Mouse (Mus musculus) gastrocnemius, adult 18-20 months (tissue): Measurements from ENCODE around the gene AI661453. TPM values are rescaled to one million over a fixed set of nuclear protein-coding genes. Genes with fewer than 3 reads are reported as not detected.
A peak's percentile ranks its signal among the peaks of the same experiment; 100 is the strongest.
"Not testable (repeated sequence)": the region's sequence is repeated elsewhere in the genome, so short reads cannot be mapped to it uniquely, and the experiment has no call there.

ENCODE experiments used
- DNase-seq: peaks from one replicate; pipeline ENCODE4 v3.0.0; 2021; ENCODE audit warnings: low spot score
- total RNA-seq, 2 experiments: library from RNA; stranded (reverse); gene quantifications; 2 replicates each; pipeline ENCODE4 v1.2.3; 2021

Gene AI661453
- total RNA-seq, 2 experiments from 2014 or later, result 0.39 to 0.64 TPM

DNA sequence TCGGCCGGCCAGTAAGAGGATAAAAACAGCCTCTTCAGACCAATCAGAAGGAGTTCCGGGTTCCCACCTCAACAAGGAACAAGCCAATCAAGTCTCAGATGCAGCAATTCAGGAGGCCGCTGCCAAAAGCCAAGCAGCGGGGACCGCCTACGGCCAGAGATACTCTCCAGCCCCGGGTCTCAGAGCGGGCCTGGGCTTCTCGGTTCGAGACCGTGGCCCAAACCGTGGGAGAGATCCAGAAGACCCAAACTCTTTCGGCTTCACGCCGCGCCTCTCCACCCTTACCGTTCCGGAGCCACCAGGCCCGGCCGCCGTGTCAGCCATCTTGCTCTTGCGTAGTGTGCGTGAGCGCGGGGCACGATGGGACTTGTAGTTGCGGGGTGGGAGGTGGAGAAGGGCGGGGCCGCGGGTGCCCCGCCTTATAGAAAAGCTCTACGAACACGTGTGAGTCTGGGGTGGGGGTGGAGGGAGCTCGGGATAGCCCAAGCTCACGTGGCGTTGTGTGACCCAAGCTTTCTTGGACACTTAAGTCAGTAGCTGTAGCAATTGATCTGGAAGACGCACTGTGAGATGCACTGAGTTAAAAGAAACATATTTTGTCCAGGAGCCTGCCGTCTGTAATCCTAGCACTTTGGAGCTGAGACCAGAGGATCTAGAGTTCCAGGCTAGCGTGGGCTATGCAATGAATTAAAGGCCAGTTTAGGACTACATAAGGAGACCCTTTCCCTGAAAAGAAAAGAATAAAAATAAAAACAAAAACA is 65.7 kb downstream of the AI661453 start, which contains the start of gene Taf8:
Gene Taf8 (minus strand): TSS at position 347 of the 761 bp plus-strand sequence.
- DNase-seq, result peak; percentile 92

DNA sequence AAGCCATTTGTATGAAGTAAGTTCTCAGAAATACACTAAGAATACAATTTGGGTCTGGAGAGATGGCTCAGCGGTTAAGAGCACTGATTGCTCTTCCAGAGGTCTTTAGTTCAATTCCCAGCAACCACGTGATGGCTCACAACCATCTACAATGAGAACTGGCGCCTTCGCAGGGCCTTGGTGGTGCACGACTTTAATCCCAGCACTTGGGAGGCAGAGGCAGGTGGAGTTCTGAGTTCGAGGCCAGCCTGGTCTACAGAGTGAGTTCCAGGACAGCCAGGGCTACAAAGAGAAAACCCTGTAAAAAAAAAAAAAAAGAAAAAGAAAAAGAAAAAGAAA is 66.3 kb downstream of the AI661453 start:
- not testable (repeated sequence) for DNase-seq

DNA sequence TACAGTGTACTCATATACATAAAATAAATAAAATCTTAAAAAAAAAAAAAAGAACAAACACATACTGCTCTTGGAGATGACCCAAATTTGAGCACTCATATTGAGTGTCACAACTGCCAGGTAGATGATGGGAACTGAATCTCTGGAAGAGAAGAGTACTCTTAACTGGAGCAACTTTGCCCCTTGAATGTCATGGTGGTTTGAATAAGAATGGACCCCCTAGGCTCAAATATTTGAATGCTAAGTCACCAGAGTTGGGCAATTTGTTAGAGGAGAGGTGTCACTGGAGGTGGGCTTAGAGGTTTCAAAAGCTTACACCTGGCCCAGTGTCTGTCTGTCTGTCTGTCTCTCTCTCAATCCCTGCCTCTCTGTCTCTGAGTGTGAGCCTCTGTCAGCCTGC is 67.3 kb downstream of the AI661453 start:
- DNase-seq, result no peak

DNA sequence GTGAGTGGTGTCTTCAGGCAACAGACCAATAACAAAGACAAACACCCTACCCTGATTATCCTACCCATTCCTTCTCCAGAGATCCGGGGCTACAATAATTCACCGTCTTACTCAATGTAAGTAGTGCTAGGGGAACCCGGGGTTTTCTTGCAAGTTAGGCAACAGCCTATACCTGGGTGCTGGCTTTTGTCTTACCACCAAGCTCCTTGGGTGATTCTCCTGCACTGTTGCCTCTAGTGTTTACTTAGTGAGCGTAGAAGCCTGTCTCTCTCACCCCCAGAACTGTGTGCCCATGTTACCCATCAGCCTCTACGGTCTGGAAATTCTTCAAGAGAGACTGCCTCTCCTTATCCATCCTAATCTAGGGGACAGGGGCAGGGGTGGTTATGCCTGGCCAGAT is 67.8 kb downstream of the AI661453 start:
- no peak for DNase-seq

DNA sequence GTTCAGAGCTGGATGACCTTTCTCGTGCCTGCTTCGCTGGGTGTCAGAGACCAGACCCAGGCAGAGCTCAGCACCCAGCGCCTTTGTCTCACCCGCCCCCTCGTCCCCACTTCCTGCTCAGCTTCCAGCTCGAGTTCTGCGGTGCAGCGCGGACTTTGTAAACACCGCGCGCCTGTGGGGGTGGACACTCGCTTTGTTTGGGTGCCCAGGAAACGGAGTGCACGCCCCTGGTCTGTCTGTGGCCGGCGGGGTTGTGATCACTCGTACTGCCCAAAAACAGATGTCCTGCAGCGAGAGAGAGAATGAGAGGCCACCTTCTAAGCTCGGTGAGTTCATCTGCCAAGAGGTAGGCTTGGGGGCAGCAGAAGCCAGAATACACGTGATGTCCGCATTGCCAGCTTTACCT is 68.5 kb downstream of the AI661453 start, which contains the start of gene Ccnd3:
Gene Ccnd3 (plus strand): TSS at position 111 of the 406 bp plus-strand sequence.
- DNase-seq, result peak; percentile 81

DNA sequence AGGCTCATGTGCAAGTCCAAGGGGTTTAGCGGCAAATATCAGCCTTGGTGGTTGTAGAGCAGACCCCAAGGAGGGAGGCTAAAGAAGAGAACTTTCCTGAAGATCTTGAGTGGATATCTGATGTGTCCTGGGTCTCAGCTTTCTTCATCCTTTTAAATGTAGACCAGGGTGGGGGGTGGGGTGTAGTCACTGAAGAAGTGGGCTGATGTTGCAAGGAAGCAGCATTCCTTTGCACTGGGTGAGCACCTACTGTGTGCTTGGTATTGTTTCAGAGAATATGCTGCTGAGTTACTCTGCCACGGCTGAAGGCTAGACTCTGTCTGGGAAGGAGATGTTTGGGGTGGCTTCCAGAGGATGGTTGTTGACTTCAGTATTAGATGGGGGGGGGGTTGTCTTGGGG is 69.2 kb downstream of the AI661453 start:
- no peak for DNase-seq

DNA sequence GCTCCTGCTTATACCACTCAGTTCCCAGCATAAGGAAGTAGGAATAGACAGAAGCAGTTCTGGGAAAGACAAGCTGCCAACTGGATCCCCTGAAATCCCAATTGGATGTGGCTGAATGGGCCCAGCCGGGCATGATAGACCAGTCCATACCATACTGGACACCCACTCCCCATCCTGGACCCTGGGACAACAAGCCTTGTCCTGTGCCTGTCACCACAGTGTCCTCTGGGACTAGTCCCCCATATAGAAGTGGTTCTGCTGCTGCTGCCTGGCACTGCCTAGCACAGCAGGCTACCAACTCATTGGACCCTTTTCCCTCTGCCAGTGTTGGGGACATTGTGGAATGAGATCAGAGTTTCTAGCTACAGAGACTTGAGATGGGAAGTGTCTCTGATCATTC is 69.6 kb downstream of the AI661453 start:
- no peak for DNase-seq

DNA sequence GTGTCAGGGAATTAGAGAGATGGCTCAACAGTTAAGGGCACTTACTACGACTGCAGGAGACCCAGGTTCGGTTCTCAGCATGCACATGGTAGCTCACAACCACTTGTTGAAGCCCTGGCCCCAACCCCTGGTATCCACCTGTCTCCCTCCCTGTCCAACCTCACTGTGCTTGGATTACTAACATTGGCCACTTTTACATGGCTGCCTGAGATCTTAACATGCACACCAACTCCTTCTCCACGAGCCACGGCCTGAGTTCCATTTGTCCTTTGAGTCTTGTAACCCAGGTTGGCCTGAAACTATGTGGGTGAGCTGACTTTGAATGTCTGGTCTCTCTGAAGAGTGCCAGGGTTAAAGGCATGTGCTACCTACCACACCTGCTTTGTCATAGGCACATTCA is 70.3 kb downstream of the AI661453 start:
- no peak for DNase-seq

DNA sequence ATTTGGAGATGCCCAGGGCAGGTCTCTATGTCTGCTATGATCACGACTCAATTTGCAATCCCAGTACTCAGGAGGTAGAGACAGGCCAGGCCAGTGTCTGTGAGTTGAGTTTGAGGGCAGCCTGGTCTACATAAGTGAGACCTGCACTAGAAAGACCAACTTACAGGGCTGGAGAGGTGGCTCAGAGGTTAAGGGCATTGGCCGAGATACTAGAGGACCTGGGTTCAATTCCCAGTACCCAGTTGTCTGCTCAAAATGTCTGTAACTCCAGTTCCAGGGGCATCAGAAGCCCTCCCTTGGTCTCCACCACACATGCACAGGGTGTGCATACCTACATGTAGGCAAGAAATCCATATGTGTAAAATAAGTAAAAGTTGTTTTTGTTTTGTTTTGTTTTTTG is 71.1 kb downstream of the AI661453 start:
- no peak for DNase-seq

DNA sequence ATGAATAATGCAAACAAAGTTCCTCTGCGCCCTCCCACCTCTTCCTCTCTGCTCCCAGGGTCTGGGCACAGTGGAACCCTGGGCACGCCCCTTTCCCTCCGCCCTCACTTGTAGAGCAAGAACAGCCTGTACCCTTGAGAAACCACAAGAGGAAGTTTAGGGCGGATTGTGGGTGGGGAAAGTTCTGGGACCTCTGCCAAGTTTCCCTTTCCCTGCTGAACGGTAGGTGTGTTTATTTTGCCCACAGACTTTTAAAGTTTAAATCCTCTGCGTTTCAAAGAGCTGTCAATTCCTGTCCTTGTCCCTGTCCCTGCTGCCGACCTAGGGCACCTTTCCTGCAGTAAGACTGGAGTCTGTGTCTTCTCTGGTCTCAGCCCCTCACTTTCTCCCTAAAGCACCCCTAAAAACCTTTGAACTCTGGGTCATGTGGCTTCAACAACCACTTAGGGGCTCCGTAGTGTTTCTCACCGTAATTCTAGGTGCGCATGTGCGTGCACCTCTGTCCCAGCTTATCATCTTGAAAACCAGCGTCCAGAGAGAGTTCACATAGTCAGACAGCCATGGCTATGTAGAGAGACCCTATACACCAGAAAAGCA is 71.7 kb downstream of the AI661453 start:
- DNase-seq, result peak; percentile 96

DNA sequence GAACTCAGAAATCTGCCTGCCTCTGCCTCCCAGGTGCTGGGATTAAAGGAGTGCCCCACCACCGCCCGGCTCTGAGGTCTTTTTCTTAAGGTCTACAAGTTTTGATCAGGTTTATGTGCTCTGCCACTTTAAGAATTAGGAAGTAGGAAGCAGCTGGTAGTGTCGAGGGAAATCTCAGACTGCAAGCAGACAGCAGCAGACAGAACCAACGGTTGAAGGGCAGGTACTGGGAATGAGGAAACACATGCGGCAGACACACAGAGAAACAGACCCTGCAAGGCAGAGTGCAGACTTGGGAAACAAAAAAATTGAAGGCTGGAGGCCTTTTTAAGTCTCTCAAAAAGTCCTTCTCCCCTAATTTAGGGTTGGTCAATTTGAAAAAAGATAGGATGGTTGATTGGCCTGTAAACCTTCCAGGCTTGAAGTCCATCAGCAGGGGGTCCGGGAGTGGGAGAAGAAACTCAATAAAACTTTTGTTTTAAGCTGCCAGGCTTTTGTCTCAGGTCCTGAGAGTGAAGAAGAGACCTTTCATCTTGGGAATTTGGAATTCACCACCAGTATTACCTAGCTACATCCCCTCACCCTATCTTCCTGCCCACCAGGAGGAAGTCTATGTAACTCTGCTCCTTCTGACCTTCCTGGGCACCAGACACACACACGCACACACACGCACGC is 72.8 kb downstream of the AI661453 start:
- no peak for DNase-seq

DNA sequence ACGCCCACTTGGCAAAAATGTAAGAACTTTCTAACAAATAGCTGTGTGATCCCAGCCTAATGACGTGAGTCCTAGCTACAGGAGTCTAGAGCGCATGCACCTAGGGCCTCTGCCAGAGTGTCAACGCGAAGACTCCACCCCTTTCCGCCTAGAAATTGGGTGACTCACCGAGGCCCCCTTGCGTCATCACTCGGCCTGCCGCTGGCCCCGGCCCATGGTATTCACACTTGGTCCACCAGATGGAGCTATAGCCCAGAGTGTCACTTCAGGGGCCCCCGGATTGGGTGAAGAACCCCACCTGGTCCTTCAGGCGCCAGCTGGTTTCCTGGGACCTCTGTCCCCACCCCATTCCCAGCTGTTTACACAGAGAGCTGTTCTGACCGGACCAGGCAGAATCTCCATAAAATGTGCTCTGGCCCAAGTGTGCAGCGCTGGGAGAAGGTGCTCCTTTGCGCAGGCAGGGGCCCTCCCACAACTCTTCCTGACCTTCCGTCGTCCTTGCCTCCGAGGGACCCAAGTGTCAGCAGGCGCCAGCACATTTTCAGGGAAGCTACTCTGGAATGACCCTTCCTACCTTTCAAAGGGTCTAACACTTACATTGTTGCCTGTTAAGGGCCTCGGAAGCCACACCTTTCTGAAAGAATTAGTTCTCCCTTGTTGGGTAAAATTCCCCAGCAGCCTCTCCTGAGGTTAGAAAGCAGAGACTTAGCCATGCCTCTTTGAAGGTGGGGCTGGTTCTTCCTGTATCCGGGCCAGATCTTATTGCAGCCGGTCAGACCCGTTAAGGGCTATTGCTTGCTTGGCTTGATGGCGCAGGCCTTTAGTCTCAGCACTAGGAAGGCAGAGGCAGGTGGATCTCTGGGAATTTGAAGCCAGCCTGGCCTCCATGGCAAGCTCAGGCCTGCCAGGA is 75.0 kb downstream of the AI661453 start:
- DNase-seq, result peak; percentile 99

DNA sequence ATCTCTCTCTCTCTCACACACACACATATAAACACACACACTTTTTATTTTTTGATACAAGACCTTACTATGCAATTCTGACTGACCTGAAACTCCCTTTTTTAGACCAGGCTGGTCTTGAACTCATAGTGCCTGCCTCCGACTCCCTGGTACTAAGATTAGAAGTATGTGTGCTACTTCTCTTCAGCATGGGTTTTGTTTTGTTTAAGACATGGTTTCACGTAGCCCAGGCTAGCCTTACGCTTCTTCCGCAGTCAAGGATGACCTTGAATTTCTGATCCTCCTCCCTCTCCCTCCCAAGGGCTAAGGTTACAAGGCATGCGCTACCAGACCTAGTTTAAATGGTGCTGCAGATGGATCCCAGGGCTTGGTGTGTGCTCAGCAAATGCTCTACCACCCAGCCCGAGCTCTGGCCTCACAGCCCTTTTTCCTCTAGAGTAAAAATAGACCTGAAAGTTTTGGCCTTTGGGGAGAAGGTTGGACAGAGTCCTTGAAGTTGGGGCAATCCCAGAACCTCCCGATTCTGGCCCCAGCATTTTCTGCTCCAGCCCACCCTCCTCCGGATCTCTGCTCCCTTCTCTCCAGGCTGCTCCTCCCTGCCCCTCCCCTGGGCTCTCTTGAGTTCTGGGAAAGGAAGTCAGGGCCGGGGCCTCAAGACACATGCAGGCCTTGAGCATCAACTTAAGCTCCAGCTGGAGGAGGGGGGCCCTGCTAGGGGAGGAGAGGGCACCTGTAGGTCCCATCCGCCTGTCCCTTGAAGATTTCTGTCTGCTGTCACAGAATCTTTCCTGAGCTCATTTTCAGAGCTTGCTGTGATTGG is 76.8 kb downstream of the AI661453 start:
- no peak for DNase-seq

DNA sequence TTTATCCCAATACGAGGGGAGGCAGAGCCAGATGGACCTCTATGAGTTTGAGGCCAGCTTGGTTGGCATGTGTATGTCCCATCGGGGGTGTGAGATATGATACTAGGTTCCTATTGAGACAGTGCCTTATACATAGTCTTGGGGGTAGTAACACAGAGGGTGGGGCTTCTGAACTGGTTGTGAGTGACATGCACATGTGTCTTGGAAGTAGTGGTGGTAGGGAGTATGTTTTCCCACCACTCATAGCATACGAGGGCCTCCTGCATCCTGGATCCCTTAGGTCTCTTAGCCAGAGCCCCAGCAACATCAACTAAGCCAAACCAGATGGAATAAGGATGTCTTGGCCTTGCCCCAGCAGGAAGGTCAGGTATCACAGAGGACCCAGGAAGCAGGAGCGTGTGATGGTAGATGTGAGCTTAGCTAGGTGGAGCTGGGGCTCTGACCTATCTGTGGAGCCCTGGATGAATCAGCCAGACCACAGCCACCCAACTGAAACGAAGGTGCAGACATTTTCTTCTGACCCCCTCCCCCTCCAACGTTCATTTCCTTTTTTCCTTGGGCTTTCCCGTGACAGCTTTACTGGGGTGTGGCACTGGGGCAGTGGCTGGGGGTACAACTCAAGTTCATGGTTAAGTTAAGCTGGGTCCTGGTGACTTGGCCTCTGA is 78.9 kb downstream of the AI661453 start:
- DNase-seq, result no peak

DNA sequence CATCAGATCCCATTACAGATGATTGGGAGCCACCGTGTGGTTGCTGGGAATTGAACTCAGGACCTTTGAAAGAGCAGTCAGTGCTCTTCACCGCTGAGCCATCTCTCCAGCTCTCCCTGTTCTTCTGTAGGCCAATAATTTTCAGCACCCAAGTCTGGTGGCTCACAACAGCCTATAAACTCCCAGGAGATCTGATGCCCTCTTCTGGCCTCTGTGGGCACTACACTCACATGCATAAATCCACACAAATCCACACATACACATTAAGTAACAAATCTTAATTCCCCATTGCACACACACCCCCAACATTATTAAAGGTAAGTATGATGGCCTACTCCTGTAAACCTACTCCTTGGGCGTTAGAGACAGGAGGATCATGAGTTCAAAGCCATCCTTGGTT is 79.8 kb downstream of the AI661453 start:
- DNase-seq, result no peak

DNA sequence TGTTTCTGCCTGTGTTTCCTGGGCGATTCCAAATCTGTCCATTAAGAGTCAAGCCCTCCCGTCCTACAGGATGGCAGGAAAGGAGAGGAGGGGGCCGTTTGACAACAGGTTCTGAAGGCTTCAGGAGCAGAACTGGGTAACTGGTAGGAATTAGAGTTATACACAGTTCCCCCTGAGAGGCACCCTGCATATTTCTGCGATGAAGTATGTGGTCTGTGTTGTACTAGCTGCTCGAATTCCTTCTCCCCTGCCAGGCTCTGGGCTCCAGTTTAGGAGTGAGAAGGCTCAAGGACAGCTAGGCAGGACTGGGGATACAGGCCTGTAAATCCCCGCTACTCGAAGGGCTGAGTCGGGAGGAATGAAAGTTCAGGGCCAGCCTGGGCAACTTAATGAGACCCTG is 81.8 kb downstream of the AI661453 start:
- DNase-seq, result peak; percentile 59
